ENCODE assay signal across 17 mouse cellular contexts in genomic region chr1:24741552-24741951, GRCm38 (mm10).
"Had no signal": no experiment of that assay in that cellular context is flagged by ENCODE, and none has a peak within 500 bp of the region (broad histone marks: within the 10 kb centered on the region; RNA-seq: fewer than 3 reads in every experiment).

No protein-coding gene starts in this region.

- H3K27ac ChIP-seq: kidney, postnatal 0 days; limb, embryonic 12.5 days; limb, embryonic 15.5 days; liver, embryonic 14.5 days; macrophage; stomach, embryonic 15.5 days had no signal

- ATAC-seq: liver, postnatal 0 days; lung, postnatal 0 days had no signal

- H3K4me1 ChIP-seq: limb, embryonic 12.5 days; limb, embryonic 15.5 days; stomach, embryonic 15.5 days had no signal

- H3K27me3 ChIP-seq: limb, embryonic 12.5 days; limb, embryonic 15.5 days; stomach, embryonic 15.5 days had no signal

- DNase-seq: kidney, adult 2 months; kidney, postnatal 25 days; left cerebral cortex, postnatal 4 days; liver, postnatal 0 days; lung, embryonic 14.5 days; midbrain, embryonic 14.5 days; right cerebral cortex, postnatal 25 days; spleen, adult 18-20 months; thymus, postnatal 25 days had no signal

- H3K9me3 ChIP-seq: limb, embryonic 12.5 days; limb, embryonic 15.5 days; stomach, embryonic 15.5 days had no signal

- H3K4me2 ChIP-seq: limb, embryonic 12.5 days; limb, embryonic 15.5 days; liver, embryonic 11.5 days; lung, embryonic 14.5 days; stomach, embryonic 15.5 days had no signal

- H3K4me3 ChIP-seq: limb, embryonic 12.5 days; limb, embryonic 15.5 days; stomach, embryonic 15.5 days had no signal

- H3K36me3 ChIP-seq: stomach, embryonic 15.5 days had no signal

- H3K9ac ChIP-seq: limb, embryonic 12.5 days; limb, embryonic 15.5 days; liver, embryonic 14.5 days; liver, postnatal 0 days; lung, embryonic 14.5 days; stomach, embryonic 15.5 days had no signal
